Mouse (Mus musculus): ENCODE measurements at regions not wholly inside any gene's neighbourhood (a gene's known extent, or its start where the extent isn't known, plus 50 kb on each side); places are given as distances from the start of the nearest gene placed in this dataset.

DNA sequence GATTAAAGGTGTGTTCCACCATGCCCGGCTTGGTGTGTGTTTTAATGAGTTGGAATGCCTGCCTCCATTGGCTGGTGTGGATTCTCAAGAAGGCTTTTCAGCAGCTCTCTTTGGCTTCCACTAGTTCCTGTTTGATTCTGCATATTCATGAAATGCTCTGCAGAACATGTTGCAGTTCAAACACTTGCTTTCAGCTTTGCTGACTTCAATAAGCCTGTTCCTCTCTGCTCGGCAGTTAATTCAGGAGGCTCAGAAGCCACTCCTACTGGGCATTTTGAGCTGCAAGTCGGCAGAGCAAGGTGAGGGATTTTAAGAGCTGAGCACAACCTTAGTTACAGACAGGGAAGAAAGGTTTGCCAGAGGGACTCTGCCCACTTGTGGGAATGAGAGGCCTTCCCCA, 153.1 kb upstream of the Ercc4 start:
- TF ChIP-seq POLR2A (IDR thresholded peaks at IDR 0.05; ENCODE audit: insufficient read length, low read depth) (no peak), MYOG (IDR thresholded peaks at IDR 0.05; ENCODE audit: control insufficient read depth in 1 of 3, insufficient read depth in 1 of 3, insufficient read length in 2 of 3, low read depth in 2 of 3) (no peak), CEBPB (IDR thresholded peaks at IDR 0.05; ENCODE audit: insufficient read depth, poor library complexity, severe bottlenecking) (no peak), POLR2AphosphoS2 (IDR thresholded peaks at IDR 0.05; ENCODE audit: insufficient read length, low read depth) (no peak), USF1 (IDR thresholded peaks at IDR 0.05; ENCODE audit: low read depth) (no peak)

Measured in myocyte (in vitro differentiated cells).